Mouse (Mus musculus) C2C12 (cell line): Measurements from ENCODE around the gene Slc25a12. TPM values are rescaled to one million over a fixed set of nuclear protein-coding genes. Genes with fewer than 3 reads are reported as not detected.

Experiments
- H3K27me3 ChIP-seq: one replicate; pipeline ENCODE4 v1.6.1; 2011; ENCODE audit not compliant: control insufficient read depth, insufficient read depth, insufficient read length
- H3K36me3 ChIP-seq: one replicate; pipeline ENCODE4 v1.6.1; 2011; ENCODE audit not compliant: control insufficient read depth, insufficient read depth
- H3K4me3 ChIP-seq: one replicate; pipeline ENCODE4 v1.5.1; 2011; ENCODE audit warnings: mild to moderate bottlenecking, control low read depth; ENCODE audit not compliant: poor library complexity, insufficient read depth, severe bottlenecking
- H3K79me2 ChIP-seq: one replicate; pipeline ENCODE4 v1.6.1; 2011; ENCODE audit not compliant: control insufficient read depth, insufficient read depth
- H3K79me3 ChIP-seq: one replicate; pipeline ENCODE4 v1.6.1; 2011; ENCODE audit warnings: low read depth, control low read depth
- H3ac ChIP-seq: one replicate; pipeline ENCODE3; 2011; ENCODE audit warnings: low read depth; ENCODE audit not compliant: control insufficient read depth, insufficient read length
- CEBPB ChIP-seq: IDR thresholded peaks from one replicate; pipeline ENCODE4 v1.6.1; 2011; ENCODE audit warnings: low read depth, mild to moderate bottlenecking, control low read depth, moderate library complexity
- CTCF ChIP-seq: IDR thresholded peaks from one replicate; pipeline ENCODE4 v1.5.1; 2011; ENCODE audit not compliant: control insufficient read depth, insufficient read depth, insufficient read length
- FOSL1 ChIP-seq: IDR thresholded peaks from one replicate; pipeline ENCODE4 v1.8.0; 2011; ENCODE audit warnings: mild to moderate bottlenecking, low read length; ENCODE audit not compliant: poor library complexity, insufficient read depth, severe bottlenecking
- MAX ChIP-seq: IDR thresholded peaks from one replicate; pipeline ENCODE4 v1.6.1; 2011; ENCODE audit warnings: mild to moderate bottlenecking, control low read depth
- MYOD1 ChIP-seq: IDR thresholded peaks from one replicate; pipeline ENCODE4 v1.6.1; 2011; ENCODE audit warnings: low read depth; ENCODE audit not compliant: control insufficient read depth, insufficient read length
- MYOG ChIP-seq: IDR thresholded peaks from one replicate; pipeline ENCODE4 v1.6.1; 2011; ENCODE audit not compliant: control insufficient read depth, insufficient read length; ENCODE audit errors: extremely low read depth
- USF1 ChIP-seq: IDR thresholded peaks from one replicate; pipeline ENCODE4 v1.6.1; 2011; ENCODE audit warnings: low read depth, mild to moderate bottlenecking, control low read depth, moderate library complexity
- polyA plus RNA-seq: library from polyadenylated mRNA; unstranded; fragments of >200 nt; fragmentation: generic; extraction: Trizol; gene quantifications from one replicate; pipeline ENCODE4 v1.2.1, GENCODE M21; 2012; ENCODE audit warnings: missing spikeins

Slc25a12 gene
- polyA plus RNA-seq, 1 experiment, result 32.8 TPM

GRCm38 (mm10) chr2:71254836-71255235, 112.7 kb downstream of the Slc25a12 start:
- Histone ChIP-seq H3K36me3 (peaks cover 82% of the 10 kb centered on the region), H3K79me2 (no peaks in the 10 kb centered on the region), H3K4me3 (no peak overlapping the region), H3K79me3 (no peaks in the 10 kb centered on the region), H3K27me3 (no peaks in the 10 kb centered on the region), H3ac (no peak overlapping the region)
- TF ChIP-seq CEBPB (no peak), MYOD1 (no peak), MAX (no peak), CTCF (no peak), MYOG (no peak), FOSL1 (no peak), USF1 (no peak)

GRCm38 (mm10) chr2:71250841-71251240, 116.7 kb downstream of the Slc25a12 start:
- no peaks in the 10 kb centered on the region for H3K79me3 ChIP-seq
- H3K4me3 ChIP-seq, result no peak overlapping the region
- TF ChIP-seq FOSL1, result no peak
- TF ChIP-seq USF1, result no peak
- TF ChIP-seq MAX, result no peak
- no peak for TF ChIP-seq MYOD1
- TF ChIP-seq CTCF, result no peak
- no peak for TF ChIP-seq CEBPB
- TF ChIP-seq MYOG, result no peak
- H3K27me3 ChIP-seq, result no peaks in the 10 kb centered on the region
- H3K79me2 ChIP-seq, result no peaks in the 10 kb centered on the region
- H3ac ChIP-seq, result no peak overlapping the region
- H3K36me3 ChIP-seq, result peaks cover 87% of the 10 kb centered on the region

GRCm38 (mm10) chr2:71248071-71248470, 119.5 kb downstream of the Slc25a12 start:
- Histone ChIP-seq H3K27me3 (no peaks in the 10 kb centered on the region), H3ac (no peak overlapping the region), H3K4me3 (no peak overlapping the region), H3K79me2 (no peaks in the 10 kb centered on the region), H3K36me3 (peaks cover 85% of the 10 kb centered on the region), H3K79me3 (no peaks in the 10 kb centered on the region)
- TF ChIP-seq CEBPB (no peak), USF1 (no peak), FOSL1 (no peak), MAX (no peak), CTCF (no peak), MYOG (no peak), MYOD1 (no peak)

GRCm38 (mm10) chr2:71246096-71246495, 121.5 kb downstream of the Slc25a12 start:
- Histone ChIP-seq H3K79me2 (peaks cover 7% of the 10 kb centered on the region), H3K79me3 (no peaks in the 10 kb centered on the region), H3K27me3 (no peaks in the 10 kb centered on the region), H3K36me3 (peaks cover 84% of the 10 kb centered on the region), H3ac (no peak overlapping the region), H3K4me3 (no peak overlapping the region)
- TF ChIP-seq FOSL1, result no peak
- no peak for TF ChIP-seq MAX
- TF ChIP-seq CEBPB, result no peak
- TF ChIP-seq MYOG, result no peak
- TF ChIP-seq CTCF, result no peak
- no peak for TF ChIP-seq USF1
- no peak for TF ChIP-seq MYOD1

GRCm38 (mm10) chr2:71245416-71245815, 122.1 kb downstream of the Slc25a12 start:
- Histone ChIP-seq H3K4me3 (no peak overlapping the region), H3K79me2 (peaks cover 9% of the 10 kb centered on the region), H3K79me3 (no peaks in the 10 kb centered on the region), H3K36me3 (peaks cover 83% of the 10 kb centered on the region), H3ac (no peak overlapping the region), H3K27me3 (no peaks in the 10 kb centered on the region)
- TF ChIP-seq CEBPB (no peak), MYOG (no peak), MYOD1 (no peak), USF1 (no peak), FOSL1 (no peak), CTCF (no peak), MAX (no peak)

- Histone ChIP-seq H3K36me3 (peaks cover 89% of the 10 kb centered on the region), H3ac (no peak overlapping the region), H3K79me2 (peaks cover 9% of the 10 kb centered on the region), H3K4me3 (no peak overlapping the region), H3K79me3 (no peaks in the 10 kb centered on the region), H3K27me3 (no peaks in the 10 kb centered on the region)
- TF ChIP-seq MAX, result no peak
- TF ChIP-seq MYOG, result no peak
- TF ChIP-seq MYOD1, result no peak
Measured at GRCm38 (mm10) chr2:71244807-71245206, 122.7 kb downstream of the Slc25a12 start.
